Mouse (Mus musculus) right cerebral cortex, adult 2 months (tissue): ENCODE data around the gene Shisa9.

Experiments
- DNase-seq, 2 experiments: peaks; one replicate each; pipeline ENCODE4 v3.0.0; 2021 to 2022; ENCODE audit warnings: low spot score in 2 of 2

Gene Shisa9

DNA sequence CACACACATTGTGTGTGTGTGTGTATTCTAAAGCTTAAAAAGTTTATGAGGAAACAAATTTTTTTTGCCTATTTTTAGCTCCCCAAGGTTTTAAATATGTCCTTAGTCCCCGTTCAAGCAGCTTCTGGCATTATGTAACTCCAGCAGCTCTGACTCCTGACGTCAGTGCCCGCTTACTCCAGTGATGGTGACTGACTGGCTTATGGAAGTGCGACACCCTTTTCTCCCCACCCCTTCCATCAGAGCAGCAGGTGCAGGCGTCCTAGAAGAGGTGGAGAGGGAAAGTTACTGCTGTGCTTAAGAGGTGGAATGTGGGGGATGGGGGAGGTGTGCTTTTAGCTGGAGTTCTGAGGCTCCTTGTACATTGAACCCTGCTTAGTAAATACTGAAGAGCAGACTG is 213.7 kb downstream of the Shisa9 start:
- peak; percentile 54 to 57 for DNase-seq

- no peak for DNase-seq
These were observed 217.3 kb downstream of the Shisa9 start for GRCm38 (mm10) chr16:12201216-12201615.

- peak in 1 of 2 experiments; percentile 28 for DNase-seq
These were observed 218.2 kb downstream of the Shisa9 start for GRCm38 (mm10) chr16:12202151-12202550.

DNA sequence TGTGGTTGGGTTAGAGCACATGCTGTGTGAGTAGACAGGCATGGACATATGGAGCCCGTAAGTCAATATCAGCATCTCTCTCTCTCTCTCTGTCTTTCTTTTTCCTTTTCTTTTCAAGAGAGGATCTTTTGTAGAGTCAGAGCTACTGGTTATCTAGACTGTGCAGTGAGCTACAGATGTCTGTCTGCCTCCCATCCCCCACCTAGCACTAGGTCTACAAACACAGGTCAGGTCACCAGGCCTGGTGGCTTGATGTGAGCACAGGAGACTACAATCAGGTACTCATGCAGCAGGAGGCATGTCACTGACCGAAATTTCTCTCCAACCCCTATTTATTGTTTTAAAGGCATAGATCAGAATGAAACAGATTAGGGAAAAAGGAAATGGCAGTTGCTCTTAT is 219.1 kb downstream of the Shisa9 start:
- no peak for DNase-seq

GRCm38 (mm10) chr16:12204423-12204822 is 220.5 kb downstream of the Shisa9 start:
- DNase-seq = no peak

- no peak for DNase-seq
These were observed 222.6 kb downstream of the Shisa9 start for GRCm38 (mm10) chr16:12206421-12206950.

- no peak for DNase-seq
These were observed 223.0 kb downstream of the Shisa9 start for GRCm38 (mm10) chr16:12206951-12207350.

DNA sequence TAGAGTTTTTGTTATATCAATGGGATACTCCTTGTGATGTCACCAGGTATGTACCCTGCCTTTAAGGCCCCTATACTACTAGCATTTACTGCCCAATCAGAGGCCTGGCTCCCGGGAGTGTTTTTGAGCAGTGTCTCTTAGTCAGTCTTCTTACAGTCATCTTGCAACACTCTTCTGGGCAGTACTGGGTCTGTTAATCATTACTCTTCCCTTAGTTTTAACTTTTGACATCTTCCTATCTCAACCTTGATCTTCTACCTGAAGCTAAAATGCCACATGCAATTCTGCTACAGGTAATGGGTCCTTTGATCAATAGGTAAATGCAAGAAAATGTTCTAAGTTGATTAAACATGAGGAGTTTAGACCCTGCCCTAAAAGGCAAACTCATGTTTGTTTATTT is 225.4 kb downstream of the Shisa9 start:
- DNase-seq = no peak

DNA sequence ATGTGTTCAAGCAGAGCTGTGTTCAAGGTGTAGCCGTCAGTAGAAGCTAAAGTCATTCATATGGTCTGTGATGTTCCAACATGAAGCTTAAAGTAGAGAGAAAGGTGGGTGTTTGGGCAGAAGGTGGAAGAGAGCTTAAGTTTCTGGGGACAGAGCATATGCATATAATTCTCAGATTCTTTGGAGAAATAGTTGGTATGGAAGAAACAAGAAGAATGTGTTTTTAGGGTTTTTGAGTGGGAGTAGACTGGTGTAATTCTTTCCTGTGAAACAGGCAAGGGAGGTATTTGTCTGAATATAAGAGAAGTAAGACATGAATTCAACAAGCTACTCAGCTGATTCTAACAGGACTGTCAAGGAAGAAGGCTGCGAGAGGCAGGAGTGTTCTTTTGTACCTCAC is 225.9 kb downstream of the Shisa9 start:
- no peak for DNase-seq

DNA sequence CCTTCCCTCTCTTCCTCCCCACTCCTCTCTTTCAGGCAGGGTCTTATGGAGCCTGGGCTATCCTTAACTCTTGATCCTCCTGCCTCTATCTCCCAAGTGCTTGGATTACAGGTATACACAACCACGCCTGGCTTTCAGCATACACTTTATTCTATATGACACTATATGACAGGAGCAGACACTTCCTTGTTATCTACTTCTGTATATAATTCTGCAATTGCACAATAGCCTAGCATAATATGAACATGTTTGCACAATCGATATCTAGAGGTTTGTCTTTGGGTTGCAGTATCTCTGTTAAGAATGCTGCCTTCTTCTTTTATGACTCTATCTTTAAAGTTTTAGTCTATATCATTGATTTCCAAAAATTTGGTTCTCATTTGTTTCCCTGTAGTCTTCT is 230.1 kb downstream of the Shisa9 start:
- no peak for DNase-seq

DNA sequence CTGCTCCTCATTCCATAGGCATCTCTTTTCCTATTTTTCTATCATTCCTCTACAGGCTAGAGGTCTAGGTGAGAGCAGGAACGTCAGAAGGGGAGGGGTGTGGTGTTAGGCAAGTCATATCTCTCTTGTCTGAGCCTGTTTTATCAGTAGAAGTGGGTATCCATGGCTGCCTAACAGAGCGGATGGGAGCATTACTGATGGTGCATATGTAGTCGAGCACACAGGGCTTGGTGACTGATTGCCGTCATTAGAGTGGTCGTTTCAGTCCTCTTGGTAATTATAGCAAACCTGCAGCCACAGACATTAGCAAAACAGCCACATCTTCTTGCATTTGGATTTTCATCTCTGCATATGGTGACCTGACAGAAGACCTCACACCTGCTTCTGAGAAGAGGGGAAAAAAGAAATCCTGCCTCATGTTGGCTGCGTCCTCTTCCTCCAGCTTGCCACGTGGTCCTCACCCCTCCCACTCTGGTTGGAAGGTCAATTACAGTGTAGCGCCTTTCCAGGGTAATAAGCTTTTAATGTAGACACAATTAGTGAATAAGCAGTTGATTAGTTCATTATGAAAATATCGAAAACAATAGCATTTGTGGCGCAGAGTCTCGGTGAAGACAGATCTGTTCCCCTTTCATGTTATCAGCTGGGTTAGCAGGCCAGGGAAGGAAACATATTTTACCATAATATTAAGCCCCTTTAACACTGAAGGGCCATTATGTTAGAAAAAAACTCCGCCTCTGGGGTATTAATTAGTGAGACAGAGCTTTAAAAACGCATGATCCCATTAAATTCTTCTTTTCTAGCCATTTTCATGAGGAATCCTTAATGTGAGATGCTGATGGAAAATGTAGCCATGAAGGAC is 233.6 kb downstream of the Shisa9 start:
- DNase-seq = no peak

GRCm38 (mm10) chr16:12218151-12218532 is 234.2 kb downstream of the Shisa9 start:
- no peak for DNase-seq

- no peak for DNase-seq
These were observed 235.9 kb downstream of the Shisa9 start for GRCm38 (mm10) chr16:12219821-12220220.

DNA sequence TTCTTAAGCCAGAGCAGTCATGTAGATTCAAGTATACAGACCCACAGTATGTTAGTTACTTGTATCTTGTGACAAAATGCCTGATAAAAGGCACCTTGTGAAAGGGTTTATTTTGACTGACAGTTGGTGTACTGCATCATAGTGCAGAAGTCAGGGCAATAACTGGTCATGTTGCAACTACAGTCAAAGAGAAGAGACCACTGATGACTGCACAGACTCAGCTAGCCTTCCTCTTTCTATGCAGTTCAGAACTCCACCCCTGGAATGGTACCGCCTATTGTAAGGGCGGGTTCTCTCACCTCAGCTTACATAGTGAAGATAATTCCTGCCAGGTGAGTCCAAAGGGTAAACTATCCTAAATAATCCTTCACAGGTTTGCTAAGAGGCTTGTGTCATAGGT is 239.6 kb downstream of the Shisa9 start:
- DNase-seq = no peak

DNA sequence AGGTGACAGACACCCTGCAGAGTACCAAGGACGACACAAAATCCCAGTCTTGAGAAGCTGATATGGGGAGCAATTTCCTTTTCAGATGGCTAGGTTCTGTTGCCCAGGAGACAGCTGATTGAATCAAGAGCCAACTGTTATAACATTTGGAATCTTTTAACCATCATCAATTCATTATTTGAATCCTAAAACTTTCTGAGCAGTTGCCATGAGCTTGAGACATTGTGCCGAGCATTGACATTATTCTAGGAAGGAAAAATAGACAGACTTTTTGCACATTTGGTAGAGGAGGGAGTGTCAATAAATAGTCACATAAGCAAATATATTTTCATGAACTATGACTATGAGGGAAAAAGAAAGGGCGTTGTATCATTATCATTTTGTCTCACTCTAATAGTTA is 243.0 kb downstream of the Shisa9 start:
- no peak for DNase-seq

DNA sequence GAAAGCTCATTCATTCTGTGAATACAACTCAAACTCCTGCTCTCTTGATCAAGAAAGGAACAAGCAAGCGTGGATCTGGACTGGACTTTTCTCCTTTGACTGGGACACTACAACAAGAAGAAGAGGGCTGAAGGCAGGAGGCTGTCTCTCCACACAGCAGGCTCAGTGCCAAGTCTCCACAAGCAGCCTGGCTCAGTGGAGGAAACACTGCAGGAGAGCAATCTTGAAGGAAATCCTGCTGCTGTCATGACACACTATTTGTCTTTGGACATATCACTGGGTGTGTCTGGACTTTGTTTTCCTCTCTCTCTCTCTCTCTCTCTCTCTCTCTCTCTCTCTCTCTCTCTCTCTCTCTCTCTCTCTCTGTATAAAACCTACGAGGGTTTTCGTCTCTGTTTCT is 249.4 kb downstream of the Shisa9 start:
- DNase-seq = no peak

GRCm38 (mm10) chr16:12234289-12234688 is 250.4 kb downstream of the Shisa9 start:
- no peak for DNase-seq

- no peak for DNase-seq
These were observed 254.7 kb downstream of the Shisa9 start for GRCm38 (mm10) chr16:12238611-12239010.

DNA sequence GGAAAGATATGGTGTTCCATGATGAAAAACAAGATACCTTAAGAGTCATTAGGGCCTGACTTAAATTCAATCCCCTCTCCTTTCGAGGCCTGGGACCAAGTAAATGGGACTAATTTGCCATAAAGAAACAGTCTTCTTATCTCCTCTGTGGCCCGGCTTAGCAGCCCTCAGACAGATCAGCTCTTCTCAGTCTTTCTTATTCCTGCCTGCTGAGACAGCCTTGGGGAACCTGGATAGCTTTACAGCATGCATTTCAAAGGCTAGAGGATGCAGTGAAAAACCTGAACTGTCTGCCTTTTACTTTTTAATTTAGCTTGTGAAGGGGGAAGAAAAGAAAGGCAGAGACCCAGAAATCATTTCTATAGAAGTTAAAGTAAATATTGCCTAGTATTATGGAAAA is 275.4 kb downstream of the Shisa9 start:
- no peak for DNase-seq

DNA sequence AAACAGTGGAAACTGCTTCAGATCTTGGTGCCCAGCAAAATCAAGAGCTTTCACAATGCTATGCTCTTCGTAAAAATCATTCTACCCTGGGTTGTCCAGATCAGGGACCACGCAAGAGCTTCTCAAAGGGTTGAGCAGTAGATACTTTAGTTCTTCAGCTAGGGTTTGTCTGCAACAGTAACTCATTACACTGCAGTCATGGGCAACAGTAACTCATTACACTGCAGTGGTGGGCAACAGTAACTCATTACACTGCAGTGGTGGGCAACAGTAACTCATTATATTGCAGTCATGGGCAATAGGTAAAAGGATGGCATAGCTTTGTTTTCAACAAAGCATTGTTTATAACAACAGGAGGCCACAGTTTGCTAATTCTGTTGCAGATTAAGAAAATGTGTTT is 281.9 kb downstream of the Shisa9 start:
- no peak for DNase-seq

- DNase-seq = no peak
These were observed 316.6 kb downstream of the Shisa9 start for GRCm38 (mm10) chr16:12300523-12300922.

GRCm38 (mm10) chr16:12303420-12303819 is 319.5 kb downstream of the Shisa9 start:
- DNase-seq = no peak

DNA sequence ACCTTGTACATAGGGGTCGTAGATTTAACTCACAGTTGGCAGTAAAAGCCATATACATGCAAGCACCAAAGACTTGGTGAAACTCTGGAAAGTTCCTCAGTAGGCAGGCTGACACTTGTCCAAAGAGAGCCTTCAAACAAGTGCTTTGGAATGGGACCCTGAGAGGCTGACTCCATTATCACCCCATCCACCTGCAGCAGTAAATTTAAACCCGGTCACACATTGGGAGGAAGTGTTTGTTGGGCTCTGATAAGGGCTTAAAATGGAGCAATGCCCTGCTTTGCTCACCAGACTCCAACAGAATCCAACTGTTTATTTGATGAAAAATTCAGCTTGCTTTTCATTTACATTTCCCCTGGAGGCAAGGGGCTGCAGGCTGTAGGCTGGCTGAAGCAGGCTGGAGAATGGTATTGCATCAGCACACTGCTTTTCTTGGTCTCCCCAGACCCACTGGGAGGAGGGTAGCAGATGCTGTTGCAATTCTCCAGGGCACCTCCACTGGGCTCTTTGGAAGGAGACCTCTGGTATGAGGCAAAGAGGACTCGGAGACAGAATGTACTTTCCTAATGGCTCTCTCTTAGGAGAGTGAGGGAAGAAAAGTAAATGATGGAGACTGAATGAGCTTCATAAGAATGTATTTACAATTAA is 323.5 kb downstream of the Shisa9 start:
- DNase-seq = no peak
